Mouse (Mus musculus) heart, adult 2 months (tissue): Measurements from ENCODE around the gene Apol7e. TPM values are rescaled to one million over a fixed set of nuclear protein-coding genes. Genes with fewer than 3 reads are reported as not detected.
"Not testable (repeated sequence)": the region's sequence is repeated elsewhere in the genome, so short reads cannot be mapped to it uniquely, and the experiment has no call there.

Source experiments
- DNase-seq, 2 experiments: peaks; one replicate each; pipeline ENCODE4 v3.0.0; 2021
- H3K27ac ChIP-seq: fragments of 200-600 bp; 2 replicates; pipeline ENCODE4 v1.8.1; 2022
- H3K27me3 ChIP-seq: fragments of 200-500 bp; 2 replicates; pipeline ENCODE4 v1.6.1; 2012; ENCODE audit warnings: mild to moderate bottlenecking, low read length, inconsistent platforms, mixed read lengths; ENCODE audit not compliant: control insufficient read depth, insufficient read depth
- H3K36me3 ChIP-seq: fragments of 200-500 bp; 2 replicates; pipeline ENCODE4 v1.6.1; 2012; ENCODE audit warnings: low read length, inconsistent platforms; ENCODE audit not compliant: control insufficient read depth, insufficient read depth
- H3K4me1 ChIP-seq: fragments of 200-500 bp; 2 replicates; pipeline ENCODE4 v1.6.1; 2011; ENCODE audit warnings: low read length; ENCODE audit not compliant: control insufficient read depth, insufficient read depth
- H3K4me3 ChIP-seq: fragments of 200-600 bp; 2 replicates; pipeline ENCODE4 v1.8.1; 2022
- H3K79me2 ChIP-seq: fragments of 200-500 bp; replicated peaks from 2 replicates; pipeline ENCODE4 v1.6.1; 2012; ENCODE audit warnings: mild to moderate bottlenecking, inconsistent platforms, low read length, moderate library complexity, mixed read lengths; ENCODE audit not compliant: control insufficient read depth, insufficient read depth
- H3K9ac ChIP-seq: fragments of 200-500 bp; 2 replicates; pipeline ENCODE4 v1.6.1; 2012; ENCODE audit warnings: low read depth, mild to moderate bottlenecking, control low read depth, inconsistent platforms, low read length, mixed read lengths
- CTCF ChIP-seq: fragments of 200-600 bp; IDR thresholded peaks from 2 replicates; pipeline ENCODE4 v1.8.1; 2022; ENCODE audit warnings: antibody characterized with exemption, mild to moderate bottlenecking, moderate library complexity
- EP300 ChIP-seq: fragments of 200-500 bp; IDR thresholded peaks from 2 replicates; pipeline ENCODE4 v1.6.1; 2011; ENCODE audit warnings: low read depth, low read length, control low read depth; ENCODE audit not compliant: insufficient read depth
- WGBS: fragments of 180-500 bp; shearing (Covaris S2); methylation state at CpG from one replicate; pipeline ENCODE4 v1.1.7; 2018; 5-methylcytosine and 5-hydroxymethylcytosine counted together
- intact Hi-C: fragments of 180-260 bp; cut with DNase I; formaldehyde crosslinking; loops from one replicate; pipeline ENCODE4 v1.15.1; 2025
- long read RNA-seq: library from polyadenylated mRNA; stranded (forward); transcript quantifications from one replicate; pipeline ENCODE4 v2.0.0, GENCODE M21; 2021
- polyA plus RNA-seq: library from polyadenylated mRNA; depleted of rRNA; stranded (reverse); fragments of >200 nt; gene quantifications from 2 replicates; pipeline ENCODE4 v1.2.3, GENCODE M21; 2012; rRNA removed
- total RNA-seq, 2 experiments: library from RNA; stranded (reverse); gene quantifications; 2 replicates each; pipeline ENCODE4 v1.2.3; 2021

Gene Apol7e
- total RNA-seq (under 1 TPM in 1 of 2 experiments, not detected in 1; 0.48 TPM), polyA plus RNA-seq (0.23 and 0.43 TPM in 2 replicates)
- long read RNA-seq = 0 reads

GRCm38 (mm10) chr15:77698656-77699055 is at the start of gene Apol7e:
TSS of gene Apol7e (plus strand) at chr15:77698857.
- DNase-seq, intact Hi-C loops: not testable (repeated sequence)

GRCm38 (mm10) chr15:77651143-77651542 is 47.5 kb upstream of the Apol7e start:
- H3K4me3 ChIP-seq, intact Hi-C loops, H3K4me1 ChIP-seq, H3K36me3 ChIP-seq, H3K27me3 ChIP-seq, H3K79me2 ChIP-seq, H3K9ac ChIP-seq, DNase-seq, H3K27ac ChIP-seq: not testable (repeated sequence)

More at GRCm38 (mm10) chr15:77698656-77699055, at the start of gene Apol7e:
- H3K27ac ChIP-seq, H3K4me1 ChIP-seq, H3K4me3 ChIP-seq, H3K79me2 ChIP-seq, H3K27me3 ChIP-seq, H3K9ac ChIP-seq, H3K36me3 ChIP-seq: not testable (repeated sequence)
- WGBS = 77% methylated on average over 4 of the region's 4 CpGs

GRCm38 (mm10) chr15:77659773-77660172 is 38.9 kb upstream of the Apol7e start:
- H3K4me3 ChIP-seq, H3K27ac ChIP-seq, H3K27me3 ChIP-seq, intact Hi-C loops, DNase-seq, H3K79me2 ChIP-seq, H3K9ac ChIP-seq, H3K36me3 ChIP-seq, H3K4me1 ChIP-seq: not testable (repeated sequence)
- WGBS = 42% methylated on average over 1 of the region's 1 CpGs

- DNase-seq, H3K4me3 ChIP-seq, H3K4me1 ChIP-seq, H3K9ac ChIP-seq, H3K36me3 ChIP-seq, H3K27me3 ChIP-seq, intact Hi-C loops, H3K27ac ChIP-seq, H3K79me2 ChIP-seq: not testable (repeated sequence)
- 52% methylated on average over 2 of the region's 2 CpGs for WGBS
Observed at GRCm38 (mm10) chr15:77661841-77662240, 36.8 kb upstream of the Apol7e start.

GRCm38 (mm10) chr15:77674081-77674480 is 24.6 kb upstream of the Apol7e start:
- 68% methylated on average over 1 of the region's 1 CpGs for WGBS
- H3K4me1 ChIP-seq, intact Hi-C loops, H3K27ac ChIP-seq, H3K9ac ChIP-seq, H3K36me3 ChIP-seq, DNase-seq, H3K27me3 ChIP-seq, H3K79me2 ChIP-seq, H3K4me3 ChIP-seq: not testable (repeated sequence)

GRCm38 (mm10) chr15:77683944-77684343 is 14.7 kb upstream of the Apol7e start:
- H3K4me1 ChIP-seq, H3K79me2 ChIP-seq, H3K27me3 ChIP-seq, H3K27ac ChIP-seq, H3K36me3 ChIP-seq, H3K4me3 ChIP-seq, H3K9ac ChIP-seq: not testable (repeated sequence)
- 11% methylated on average over 11 of the region's 11 CpGs for WGBS
- intact Hi-C loops = loop anchor here (2.0 kb wide), 1 partner anchor 161 kb away; no protein-coding TSS in a partner anchor
- peak; percentile 22 to 65 for DNase-seq
- TF ChIP-seq CTCF (peak; percentile 67), EP300 (0 out of 2 replicates have a peak, but pooled peaks have one; percentile 30)

- H3K9ac ChIP-seq, H3K27ac ChIP-seq, DNase-seq, H3K27me3 ChIP-seq, H3K4me1 ChIP-seq, intact Hi-C loops, H3K79me2 ChIP-seq, H3K36me3 ChIP-seq, H3K4me3 ChIP-seq: not testable (repeated sequence)
- 16% methylated on average over 19 of the region's 20 CpGs for WGBS
Observed at GRCm38 (mm10) chr15:77691532-77692311, 6.9 kb upstream of the Apol7e start.
